Mouse (Mus musculus): Measurements from ENCODE around the gene Chid1. TPM values are rescaled to one million over a fixed set of nuclear protein-coding genes. Genes with fewer than 3 reads are reported as not detected.
A peak's percentile ranks its signal among the peaks of the same experiment; 100 is the strongest.

Chid1 gene
- polyA plus RNA-seq, 1 experiment from 2014 or later: 20.5 TPM

DNA sequence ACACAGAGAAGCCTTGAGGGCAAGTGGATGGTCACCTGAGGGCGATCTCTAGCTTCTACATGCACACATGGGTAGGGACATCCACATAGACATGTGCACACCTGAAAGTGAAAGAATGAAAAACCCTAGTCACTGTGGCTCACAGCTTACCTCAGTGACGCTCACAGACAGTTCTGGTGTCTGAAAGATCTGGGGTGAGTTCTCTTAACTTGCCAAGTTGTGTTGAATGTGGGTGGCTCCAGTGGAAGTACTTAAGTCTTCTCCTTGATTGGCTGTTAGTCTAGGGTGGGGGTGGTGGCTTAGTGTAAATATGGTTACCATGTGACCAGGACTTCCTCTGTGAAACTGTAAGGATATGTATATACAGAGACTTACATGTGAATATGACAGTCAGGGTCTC, 39.3 kb upstream of the Chid1 start:
- Histone ChIP-seq H3K9ac (ENCODE audit: low read depth, low read length) (no peak overlapping the region), H3K36me3 (ENCODE audit: control insufficient read depth, insufficient read depth) (no peaks in the 10 kb centered on the region), H3K4me3 (ENCODE audit: low read depth, low read length) (no peak overlapping the region), H3K4me2 (replicated peaks; ENCODE audit: low read depth) (no peak overlapping the region), H3K4me1 (replicated peaks; ENCODE audit: control insufficient read depth, insufficient read depth, low read length) (peaks cover 9% of the 10 kb centered on the region; the same call in 1 of the 2 replicates), H3K27me3 (replicated peaks; ENCODE audit: control insufficient read depth, insufficient read depth, low read length) (no peaks in the 10 kb centered on the region), H3K27ac (ENCODE audit: low read depth, low read length) (peak overlapping the region; percentile 22; the same call in 1 of the 2 replicates), H3K9me3 (ENCODE audit: control insufficient read depth) (no peaks in the 10 kb centered on the region)
- ATAC-seq: no peak
- WGBS: 69% methylated on average over 2 of the region's 2 CpGs
- no peak; the same call in 1 of the 2 replicates for TF ChIP-seq CTCF (IDR thresholded peaks at IDR 0.05; ENCODE audit: low read depth)

GRCm38 (mm10) chr7:141578511-141578910, 38.9 kb upstream of the Chid1 start:
- Histone ChIP-seq H3K4me1 (replicated peaks; ENCODE audit: control insufficient read depth, insufficient read depth, low read length) (peaks cover 9% of the 10 kb centered on the region; the same call in 1 of the 2 replicates), H3K27me3 (replicated peaks; ENCODE audit: control insufficient read depth, insufficient read depth, low read length) (no peaks in the 10 kb centered on the region), H3K4me3 (ENCODE audit: low read depth, low read length) (no peak overlapping the region), H3K9me3 (ENCODE audit: control insufficient read depth) (no peaks in the 10 kb centered on the region), H3K36me3 (ENCODE audit: control insufficient read depth, insufficient read depth) (no peaks in the 10 kb centered on the region), H3K4me2 (replicated peaks; ENCODE audit: low read depth) (no peak overlapping the region), H3K27ac (ENCODE audit: low read depth, low read length) (peak overlapping the region; percentile 41; the same call in 1 of the 2 replicates), H3K9ac (ENCODE audit: low read depth, low read length) (no peak overlapping the region)
- WGBS: 95% methylated on average over 1 of the region's 1 CpGs
- TF ChIP-seq CTCF (IDR thresholded peaks at IDR 0.05; ENCODE audit: low read depth): no peak
- no peak for ATAC-seq

DNA sequence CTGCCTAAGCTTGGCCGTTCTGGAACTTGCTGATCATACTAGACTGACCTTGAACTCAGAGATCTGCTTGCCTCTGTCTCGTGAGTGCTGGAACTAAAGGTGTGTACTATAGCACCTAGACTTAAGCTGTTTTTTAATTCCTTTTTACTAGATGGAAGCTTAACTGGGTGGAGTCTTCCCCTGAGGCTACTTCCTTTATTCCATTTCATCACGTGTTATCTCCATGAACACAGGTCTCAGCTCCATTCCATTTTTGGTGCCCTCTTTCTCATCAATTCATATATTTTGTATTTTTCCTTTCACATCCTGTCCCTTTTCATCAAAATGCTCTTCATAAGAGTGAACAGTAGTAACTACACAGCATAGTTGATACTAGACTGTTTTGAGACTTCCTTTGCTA, 38.1 kb upstream of the Chid1 start:
- Histone ChIP-seq H3K9ac (ENCODE audit: low read depth, low read length) (no peak overlapping the region), H3K9me3 (ENCODE audit: control insufficient read depth) (no peaks in the 10 kb centered on the region), H3K27ac (ENCODE audit: low read depth, low read length) (no peak overlapping the region), H3K4me1 (replicated peaks; ENCODE audit: control insufficient read depth, insufficient read depth, low read length) (peaks cover 9% of the 10 kb centered on the region; the same call in 1 of the 2 replicates), H3K27me3 (replicated peaks; ENCODE audit: control insufficient read depth, insufficient read depth, low read length) (no peaks in the 10 kb centered on the region), H3K36me3 (ENCODE audit: control insufficient read depth, insufficient read depth) (no peaks in the 10 kb centered on the region), H3K4me3 (ENCODE audit: low read depth, low read length) (no peak overlapping the region), H3K4me2 (replicated peaks; ENCODE audit: low read depth) (no peak overlapping the region)
- ATAC-seq: no peak
- 49% methylated on average over 3 of the region's 3 CpGs for WGBS
- TF ChIP-seq CTCF (IDR thresholded peaks at IDR 0.05; ENCODE audit: low read depth): no peak

DNA sequence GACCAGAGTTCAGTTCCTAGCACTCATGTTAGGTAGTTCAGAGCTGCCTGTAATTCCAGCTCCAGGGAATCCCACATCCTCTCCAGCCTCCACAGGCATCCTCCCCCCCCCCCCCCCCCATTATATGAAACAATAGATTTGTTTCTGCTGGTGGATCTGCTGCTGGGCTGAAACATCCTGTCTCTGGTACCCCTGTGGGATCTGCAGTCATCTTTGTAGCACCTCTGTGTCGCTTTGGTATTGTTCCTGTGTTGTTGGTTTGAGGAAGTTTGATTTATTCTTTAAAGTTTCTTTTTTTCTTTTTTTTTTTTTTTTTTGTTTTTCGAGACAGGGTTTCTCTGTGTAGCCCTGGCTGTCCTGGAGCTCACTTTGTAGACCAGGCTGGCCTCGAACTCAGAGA, 35.8 kb upstream of the Chid1 start:
- Histone ChIP-seq H3K4me2 (replicated peaks; ENCODE audit: low read depth) (no peak overlapping the region), H3K4me3 (ENCODE audit: low read depth, low read length) (no peak overlapping the region), H3K27me3 (replicated peaks; ENCODE audit: control insufficient read depth, insufficient read depth, low read length) (no peaks in the 10 kb centered on the region), H3K4me1 (replicated peaks; ENCODE audit: control insufficient read depth, insufficient read depth, low read length) (peaks cover 9% of the 10 kb centered on the region; the same call in 1 of the 2 replicates), H3K9ac (ENCODE audit: low read depth, low read length) (no peak overlapping the region), H3K36me3 (ENCODE audit: control insufficient read depth, insufficient read depth) (no peaks in the 10 kb centered on the region; the same call in 1 of the 2 replicates), H3K27ac (ENCODE audit: low read depth, low read length) (no peak overlapping the region), H3K9me3 (ENCODE audit: control insufficient read depth) (no peaks in the 10 kb centered on the region)
- 95% methylated on average over 2 of the region's 3 CpGs for WGBS
- ATAC-seq: no peak
- no peak for TF ChIP-seq CTCF (IDR thresholded peaks at IDR 0.05; ENCODE audit: low read depth)

DNA sequence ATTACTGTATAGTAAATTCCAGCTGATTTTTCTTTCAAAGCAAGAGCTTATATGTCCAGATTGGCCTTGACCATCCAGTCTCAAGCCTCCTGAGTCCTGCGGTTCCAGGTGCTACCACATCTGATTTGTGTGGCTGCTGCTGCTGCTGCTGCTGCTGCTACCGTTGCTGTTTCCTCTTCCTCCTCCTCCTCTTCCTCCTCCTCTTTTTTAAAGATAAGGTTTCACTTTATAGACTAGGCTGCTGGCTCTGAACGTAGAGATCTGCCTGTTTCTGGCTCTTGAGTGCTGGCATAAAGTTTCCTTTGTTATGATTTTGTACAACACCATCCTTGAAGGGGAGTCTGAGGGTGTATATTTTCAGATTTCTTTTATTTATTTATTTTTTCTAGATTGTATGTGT, 34.4 kb upstream of the Chid1 start:
- Histone ChIP-seq H3K27me3 (replicated peaks; ENCODE audit: control insufficient read depth, insufficient read depth, low read length) (no peaks in the 10 kb centered on the region), H3K36me3 (ENCODE audit: control insufficient read depth, insufficient read depth) (no peaks in the 10 kb centered on the region; the same call in 1 of the 2 replicates), H3K9me3 (ENCODE audit: control insufficient read depth) (no peaks in the 10 kb centered on the region), H3K4me2 (replicated peaks; ENCODE audit: low read depth) (no peak overlapping the region), H3K4me1 (replicated peaks; ENCODE audit: control insufficient read depth, insufficient read depth, low read length) (peaks cover 9% of the 10 kb centered on the region; the same call in 1 of the 2 replicates), H3K4me3 (ENCODE audit: low read depth, low read length) (no peak overlapping the region), H3K27ac (ENCODE audit: low read depth, low read length) (no peak overlapping the region), H3K9ac (ENCODE audit: low read depth, low read length) (no peak overlapping the region)
- ATAC-seq: no peak
- 42% methylated on average over 3 of the region's 3 CpGs for WGBS
- no peak for TF ChIP-seq CTCF (IDR thresholded peaks at IDR 0.05; ENCODE audit: low read depth)

DNA sequence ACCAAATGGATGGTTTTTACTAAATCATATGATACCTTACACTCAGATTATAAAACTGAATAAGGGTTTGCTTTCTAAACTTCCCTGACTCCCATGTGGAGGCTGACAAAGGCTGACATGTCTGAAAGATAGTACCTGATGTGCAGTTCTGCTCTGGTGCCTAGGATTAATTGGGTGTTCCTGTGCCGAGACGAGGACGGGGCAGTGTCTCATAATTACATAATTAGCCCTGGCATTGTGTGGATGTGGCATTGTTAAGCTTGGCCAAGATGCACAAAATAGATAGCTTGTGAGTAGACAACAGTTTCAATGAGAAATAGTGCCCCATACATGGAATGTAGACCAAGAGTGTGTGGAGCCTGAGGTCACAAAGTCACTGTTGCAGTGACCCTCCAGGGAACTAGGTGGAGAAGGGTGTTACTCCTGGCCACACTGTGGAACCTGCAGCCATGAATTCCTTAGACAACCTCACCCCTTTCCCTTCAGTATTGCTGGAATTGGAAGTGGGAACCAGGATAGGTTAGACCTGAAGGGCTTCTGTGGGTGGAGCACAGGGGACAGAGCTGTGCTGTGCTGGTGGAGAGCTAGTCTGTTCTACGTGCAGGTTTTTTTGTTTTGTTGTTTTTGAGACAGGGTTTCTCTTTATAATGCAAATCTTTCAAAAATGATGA, 31.1 kb upstream of the Chid1 start:
- Histone ChIP-seq H3K36me3 (ENCODE audit: control insufficient read depth, insufficient read depth) (no peaks in the 10 kb centered on the region; the same call in 1 of the 2 replicates), H3K4me3 (ENCODE audit: low read depth, low read length) (no peak overlapping the region), H3K9me3 (ENCODE audit: control insufficient read depth) (no peaks in the 10 kb centered on the region), H3K4me2 (replicated peaks; ENCODE audit: low read depth) (no peak overlapping the region), H3K27ac (ENCODE audit: low read depth, low read length) (no peak overlapping the region), H3K4me1 (replicated peaks; ENCODE audit: control insufficient read depth, insufficient read depth, low read length) (no peaks in the 10 kb centered on the region; the same call in 1 of the 2 replicates), H3K27me3 (replicated peaks; ENCODE audit: control insufficient read depth, insufficient read depth, low read length) (no peaks in the 10 kb centered on the region), H3K9ac (ENCODE audit: low read depth, low read length) (no peak overlapping the region)
- TF ChIP-seq CTCF (IDR thresholded peaks at IDR 0.05; ENCODE audit: low read depth): no peak
- WGBS: 79% methylated on average over 4 of the region's 4 CpGs
- no peak for ATAC-seq

Data from intestine, postnatal 0 days (tissue).